Mouse (Mus musculus) natural killer cell, adult 2 months (primary cell): ENCODE data around the gene Tgm2.
A peak's percentile ranks its signal among the peaks of the same experiment; 100 is the strongest.

Experiments
- DNase-seq, 2 experiments: peaks; one replicate each; pipeline ENCODE4 v3.0.0; 2022; ENCODE audit warnings: low spot score in 2 of 2

The Tgm2 gene

DNA sequence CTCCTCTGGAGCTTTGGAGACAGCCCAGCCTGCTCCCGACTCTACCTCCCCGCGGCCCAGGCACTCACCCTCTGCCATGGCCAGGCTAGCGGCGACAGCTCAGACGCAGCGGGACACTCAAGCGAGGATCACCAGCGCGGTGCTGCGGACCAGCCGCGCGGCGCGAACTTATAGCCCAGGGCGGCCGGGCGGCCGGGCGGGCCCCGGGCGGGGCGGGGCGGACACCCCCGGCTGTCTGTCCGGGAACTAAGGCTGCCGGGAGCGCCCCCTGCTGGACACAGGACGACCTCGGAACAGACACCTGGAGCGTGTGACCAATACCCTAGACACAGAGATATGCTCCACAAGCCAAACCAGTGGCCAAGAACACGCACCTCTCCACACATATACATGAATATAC lies at the start of gene Tgm2:
Gene Tgm2 (minus strand): TSS at position 214 of the 400 bp plus-strand sequence.
- DNase-seq, result peak; percentile 67 to 84

DNA sequence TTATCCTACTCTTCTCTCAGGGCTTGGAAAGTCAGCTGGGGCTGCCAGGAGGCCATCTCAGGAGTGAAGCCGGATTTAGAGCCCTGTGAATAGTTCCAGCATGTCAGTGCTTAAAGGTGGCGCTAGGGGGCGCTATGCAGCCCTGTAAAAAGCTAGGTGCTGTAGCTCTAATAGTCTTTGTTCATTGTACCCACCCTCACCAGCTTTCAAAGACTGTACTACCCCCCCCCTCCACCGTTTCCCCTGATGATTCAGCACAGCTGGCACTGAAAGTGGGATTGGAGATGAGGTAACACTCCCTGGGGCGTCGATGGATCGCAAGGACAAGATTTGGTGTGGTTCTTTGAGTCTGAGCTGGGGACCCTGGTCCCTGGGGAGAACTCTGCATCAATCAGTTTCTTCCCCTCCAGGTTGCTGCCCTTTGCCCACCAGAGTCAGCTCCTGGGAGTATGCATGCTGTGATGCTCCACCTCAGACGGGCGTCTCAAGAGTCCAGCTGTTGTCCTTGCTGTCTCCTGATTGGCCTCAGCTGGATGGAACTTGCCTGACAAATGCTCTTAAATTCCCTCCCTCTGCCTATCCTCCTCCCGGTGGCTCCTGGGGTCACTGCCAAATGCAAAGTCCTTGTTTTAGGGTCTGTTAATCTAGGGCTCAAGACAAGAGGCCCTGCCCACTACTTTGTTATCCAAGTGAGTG lies 48.9 kb upstream of the Tgm2 start:
- peak in 1 of 2 experiments; percentile 32 for DNase-seq

DNA sequence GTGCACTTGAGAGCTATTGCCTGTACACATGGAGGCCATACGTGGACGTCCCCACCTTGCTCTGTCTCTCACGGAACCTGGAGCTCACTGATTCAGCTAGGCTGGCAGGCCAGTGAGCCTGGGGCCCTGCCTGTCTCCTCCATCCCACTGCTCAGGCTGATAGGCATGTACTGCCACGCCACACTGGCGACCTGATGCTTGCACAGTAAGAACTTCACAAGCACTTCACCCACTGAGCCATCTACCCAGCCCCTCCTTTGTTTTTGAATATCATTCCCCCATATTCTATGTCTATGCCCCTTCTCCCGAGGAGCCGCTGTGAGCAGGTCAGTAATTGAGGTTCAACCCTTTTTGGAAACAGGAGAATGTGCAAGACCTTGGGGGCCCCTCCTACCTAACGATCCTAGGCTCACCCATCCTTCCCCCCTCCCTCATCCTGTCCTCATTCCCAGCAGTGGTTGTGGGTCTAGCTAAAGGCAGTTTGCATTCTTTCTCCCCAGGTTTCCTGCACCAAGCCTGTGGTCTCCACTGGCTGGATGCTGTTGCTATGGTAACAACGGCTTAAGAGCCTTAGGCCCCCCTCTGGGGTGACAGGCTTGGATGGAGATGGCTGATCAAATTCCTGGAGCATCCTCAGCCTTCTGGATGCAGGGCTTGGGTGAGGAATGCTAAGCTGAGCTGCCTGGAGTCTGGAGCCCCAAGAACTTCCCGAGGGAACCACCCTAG lies 47.5 kb upstream of the Tgm2 start:
- DNase-seq, result no peak

DNA sequence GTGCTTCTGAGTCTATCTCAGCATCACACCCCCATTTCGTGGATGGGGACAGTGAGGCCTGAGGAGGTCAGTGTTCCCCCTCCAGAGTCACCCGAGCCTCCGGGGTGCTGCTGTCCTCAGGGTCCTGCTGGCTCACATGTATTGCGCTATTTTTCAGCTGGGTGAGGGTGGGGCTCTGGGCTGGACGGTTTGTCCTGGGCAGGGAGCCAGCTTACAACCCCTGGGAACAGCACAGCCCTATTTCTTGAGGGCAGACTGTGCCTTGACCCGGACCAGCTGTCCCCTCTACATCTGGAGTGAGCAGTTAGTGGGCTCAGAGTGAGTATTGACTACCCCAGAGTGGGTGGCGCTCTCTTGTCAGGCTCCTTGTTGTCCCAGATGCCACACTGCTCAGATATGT lies 44.9 kb upstream of the Tgm2 start:
- DNase-seq, result no peak

DNA sequence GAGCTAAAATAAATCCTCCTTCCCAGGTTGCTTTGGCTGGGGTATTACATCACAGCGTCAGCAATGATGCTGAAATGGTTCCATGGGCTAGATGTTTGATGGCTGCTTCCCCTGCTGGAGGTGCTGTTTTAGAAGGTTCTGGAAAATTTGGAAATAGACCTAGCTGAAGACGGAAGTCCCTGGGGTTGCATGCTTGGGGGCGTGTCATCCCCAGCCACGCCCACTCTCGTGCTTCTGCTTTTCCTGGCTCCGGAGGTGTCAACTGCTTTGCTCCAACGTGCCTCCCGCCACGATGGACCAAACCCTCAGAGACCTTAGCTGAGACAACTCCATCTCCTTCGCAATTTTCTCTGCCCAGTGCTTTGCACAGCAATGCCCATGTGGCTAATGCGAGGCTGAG lies 43.2 kb upstream of the Tgm2 start:
- no peak for DNase-seq

DNA sequence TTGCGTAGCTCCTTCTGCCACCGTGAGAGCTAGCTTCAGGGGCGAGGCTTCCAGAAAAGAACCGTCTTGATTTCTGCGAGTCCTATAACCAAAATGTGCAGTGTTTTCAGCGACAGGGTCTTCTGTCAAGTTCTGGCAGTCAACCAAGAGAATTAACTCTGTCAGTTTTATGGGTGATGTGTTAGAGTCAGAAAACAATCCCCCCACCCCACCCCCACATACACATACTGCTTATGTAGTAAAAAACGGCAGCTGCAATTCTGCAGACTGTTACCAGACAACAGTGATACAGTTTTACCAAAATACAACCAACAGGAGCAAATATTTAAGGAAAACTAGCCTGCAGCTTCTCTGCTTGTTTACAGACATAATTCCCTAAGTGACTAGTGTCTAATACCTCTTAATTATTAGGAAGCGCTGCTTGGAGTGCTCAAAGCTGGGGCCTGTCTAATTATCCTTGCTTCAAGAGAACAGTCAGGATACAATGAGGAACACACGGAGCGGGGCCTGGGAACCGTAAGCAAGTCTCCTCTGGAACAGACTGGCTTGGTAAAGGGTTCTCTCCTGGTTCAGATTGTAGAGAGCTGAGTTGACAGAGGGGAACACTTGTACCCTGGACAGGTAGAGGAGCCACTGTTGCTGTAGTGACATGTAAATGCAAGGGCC lies 40.1 kb upstream of the Tgm2 start:
- no peak for DNase-seq

DNA sequence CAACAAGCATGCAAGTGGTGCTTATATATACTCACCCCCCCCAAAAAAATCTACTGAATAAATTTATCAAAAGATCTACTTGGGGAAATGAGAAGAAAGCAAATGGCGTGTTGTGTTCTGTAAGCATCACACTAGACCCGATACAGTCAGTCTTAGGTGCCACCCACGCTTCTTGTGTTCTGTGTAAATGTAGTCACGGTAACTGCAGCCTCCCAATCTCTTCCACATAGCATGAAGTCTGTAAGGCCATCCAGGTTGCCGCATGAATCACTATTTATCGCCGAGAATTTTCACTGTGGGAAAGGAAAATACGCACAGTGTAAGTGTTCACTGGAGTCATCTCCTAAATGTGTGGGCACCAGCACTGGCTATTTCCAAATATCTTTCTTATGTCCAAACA lies 37.0 kb upstream of the Tgm2 start:
- DNase-seq, result no peak

DNA sequence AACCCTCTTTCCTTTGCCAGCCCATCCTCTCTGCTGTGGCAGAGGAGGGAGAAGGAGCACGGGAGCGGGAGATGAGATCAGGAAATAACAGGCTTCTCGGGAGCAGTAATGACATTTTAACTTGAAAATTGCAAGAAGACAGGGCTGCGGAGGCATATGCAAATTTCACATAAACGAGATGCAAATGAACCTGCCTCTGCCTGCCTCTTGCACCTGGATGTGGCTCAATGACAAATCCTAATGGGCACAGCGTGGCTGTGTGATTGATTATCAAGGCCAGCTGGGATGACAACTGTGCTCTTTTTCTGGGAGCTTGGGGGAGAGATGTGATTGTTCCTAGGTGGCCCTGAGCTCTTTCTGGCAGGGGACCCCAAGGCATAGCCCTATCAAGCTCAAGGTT lies 35.7 kb upstream of the Tgm2 start:
- no peak for DNase-seq

DNA sequence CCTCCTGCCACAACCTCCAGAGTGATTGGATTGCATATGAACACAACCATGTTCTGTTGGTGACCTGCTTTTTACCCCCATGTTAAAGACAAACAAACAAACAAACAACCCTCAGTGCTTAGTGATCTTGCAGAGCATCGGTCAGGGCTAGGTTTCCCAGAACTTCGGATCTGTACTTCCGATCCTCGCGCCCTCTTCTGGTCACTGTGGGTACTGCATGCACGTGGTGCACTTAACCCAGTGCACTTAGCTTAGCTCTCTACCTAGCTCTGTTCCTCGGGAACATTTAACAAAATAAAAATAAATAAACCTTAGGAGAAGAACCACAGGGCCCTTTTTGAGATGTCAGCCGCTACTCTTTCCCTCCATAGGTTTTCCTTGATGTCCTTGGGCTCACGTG lies 34.6 kb upstream of the Tgm2 start:
- DNase-seq, result peak in 1 of 2 experiments; percentile 53

DNA sequence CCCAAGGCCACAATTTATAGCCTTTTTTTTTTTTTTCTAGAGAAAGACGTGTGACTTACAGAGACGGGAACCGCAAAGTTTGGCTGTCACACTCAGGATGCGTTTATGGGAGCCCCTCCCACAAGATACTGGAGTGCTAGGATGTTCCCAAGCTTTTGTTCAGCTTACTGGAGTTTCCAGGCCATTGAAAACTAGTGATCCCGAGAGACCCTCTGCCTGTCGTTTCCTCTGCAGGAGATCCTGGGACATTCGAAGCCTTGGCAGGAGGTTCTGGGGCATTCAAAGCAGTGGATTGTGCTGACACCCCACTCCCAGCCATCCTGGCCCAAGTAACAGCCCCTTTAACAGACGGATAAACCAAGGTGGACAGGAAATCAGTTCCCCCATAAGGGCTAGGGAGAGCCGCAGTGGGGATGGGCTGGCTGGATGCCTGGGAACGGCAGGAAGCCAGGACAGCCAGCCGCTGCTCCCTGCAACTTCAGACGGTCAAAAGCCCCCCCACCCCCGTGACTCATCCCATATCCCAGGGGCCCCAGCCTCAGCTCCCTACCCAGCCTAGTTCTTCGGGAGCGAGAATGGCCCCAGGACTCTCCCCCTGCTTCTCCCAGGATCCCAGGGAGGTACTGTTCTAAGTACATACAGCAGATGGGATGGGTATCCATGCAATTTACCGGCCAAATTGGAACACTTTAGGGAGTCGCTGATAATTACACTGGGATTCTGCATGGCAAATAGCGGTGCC lies 33.3 kb upstream of the Tgm2 start:
- DNase-seq, result no peak

DNA sequence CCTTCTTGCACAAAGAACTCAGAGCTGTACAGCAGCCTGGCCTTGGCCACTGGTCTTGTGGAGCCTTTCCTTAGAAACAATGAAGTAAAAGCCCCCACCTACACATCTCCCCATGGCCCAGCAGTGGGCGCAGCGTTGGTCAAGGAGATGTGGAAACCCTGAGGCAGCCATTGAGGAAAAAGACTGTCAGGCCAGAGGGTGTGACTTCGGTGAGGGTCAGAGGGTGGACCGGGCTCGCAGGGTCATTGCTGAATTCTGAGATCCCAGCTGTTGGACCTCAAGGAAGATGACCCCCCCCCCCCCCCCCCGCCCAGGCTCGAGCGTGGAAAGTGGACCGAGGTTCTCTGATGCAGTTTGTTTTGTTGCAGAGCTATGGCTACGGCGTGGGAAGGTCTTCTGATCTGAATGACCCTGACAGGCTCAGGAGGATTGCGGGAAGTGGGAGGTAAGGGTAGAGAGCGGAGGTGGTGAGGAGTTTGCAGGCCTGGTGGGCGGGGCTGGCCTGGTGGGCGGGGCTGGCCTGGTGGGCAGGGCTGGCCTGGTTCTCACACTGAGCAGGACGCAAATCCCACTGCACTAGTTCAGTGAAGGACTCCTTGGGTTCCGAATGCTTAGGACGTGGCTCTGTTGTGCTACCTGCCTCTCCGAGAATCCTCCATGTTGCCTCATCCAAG lies 32.6 kb upstream of the Tgm2 start:
- DNase-seq, result peak; percentile 29 to 64

DNA sequence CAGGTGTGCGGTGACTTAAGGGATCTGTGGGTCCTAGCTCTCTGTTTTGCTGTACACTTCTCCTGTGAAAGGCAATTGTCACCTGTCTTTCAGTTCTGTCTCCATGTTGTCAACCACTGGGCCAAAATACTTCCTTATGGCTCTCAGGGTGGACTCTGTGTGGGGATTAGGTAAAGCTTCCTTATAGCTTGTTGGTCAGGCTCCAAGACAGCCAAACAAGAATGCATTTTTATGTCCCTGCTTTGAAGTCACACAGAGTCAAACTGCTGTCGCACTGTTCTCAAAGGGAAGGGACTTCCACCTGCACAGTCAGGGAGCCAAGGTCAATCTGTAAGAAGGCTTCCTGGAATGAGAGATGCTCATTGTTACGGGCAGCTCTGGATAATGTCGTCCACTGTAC lies 31.9 kb upstream of the Tgm2 start:
- no peak for DNase-seq

DNA sequence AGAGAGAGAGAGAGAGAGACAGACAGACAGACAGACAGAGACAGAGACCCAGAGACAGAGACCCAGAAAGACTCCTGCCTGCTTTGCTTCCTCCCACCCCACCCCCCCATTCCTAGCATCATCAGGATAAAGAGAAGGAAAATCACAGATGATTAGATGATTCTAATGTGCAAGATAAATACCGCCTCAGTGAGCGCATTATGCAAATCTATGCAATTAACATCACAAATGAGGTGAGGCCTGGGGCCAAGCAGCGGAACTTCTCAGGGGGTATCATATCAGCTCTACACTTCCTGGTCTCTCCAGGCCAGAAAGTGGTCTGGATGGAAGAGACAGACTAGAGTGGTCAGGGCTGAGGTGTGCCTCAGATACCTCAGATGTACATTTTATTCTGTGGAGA lies 31.3 kb upstream of the Tgm2 start:
- DNase-seq, result no peak

DNA sequence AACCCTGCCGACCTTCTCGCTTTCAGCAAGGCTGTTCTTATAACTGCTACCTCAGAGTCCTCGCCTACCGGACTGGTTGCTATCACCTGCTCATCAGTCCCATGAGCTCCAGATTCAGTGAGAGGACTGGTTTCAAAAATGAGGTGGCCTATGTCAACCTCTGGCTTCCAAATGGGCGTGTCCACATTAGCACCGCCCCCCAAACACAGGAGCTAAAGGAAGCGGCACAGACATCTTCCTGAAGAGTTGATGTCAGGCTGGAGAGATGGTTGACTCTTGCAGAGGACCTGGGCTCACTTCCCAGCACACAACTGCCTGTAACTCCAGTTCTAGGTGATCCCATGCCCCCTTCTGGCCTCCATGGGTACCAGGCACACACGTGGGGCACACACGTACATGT lies 30.5 kb upstream of the Tgm2 start:
- DNase-seq, result no peak

DNA sequence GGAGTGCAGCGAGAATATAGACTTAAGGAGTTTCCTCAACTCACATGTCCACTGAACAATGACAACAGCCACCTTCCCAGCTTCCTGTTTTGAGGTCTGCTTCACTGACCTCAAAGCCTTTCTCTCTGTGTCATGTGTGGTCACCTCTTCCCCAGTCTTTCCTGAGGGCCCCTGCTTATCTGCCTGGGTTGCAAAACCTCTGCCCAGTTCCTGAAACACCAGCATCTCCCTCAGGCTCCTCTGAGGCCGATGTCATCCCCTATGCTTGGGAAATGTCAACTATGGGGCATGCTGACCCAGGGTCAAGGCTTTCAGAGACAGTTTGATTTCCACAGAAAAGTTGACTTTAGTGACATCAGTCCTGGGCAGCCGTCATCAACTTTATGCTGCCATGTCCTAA lies 29.2 kb upstream of the Tgm2 start:
- peak; percentile 37 to 45 for DNase-seq

DNA sequence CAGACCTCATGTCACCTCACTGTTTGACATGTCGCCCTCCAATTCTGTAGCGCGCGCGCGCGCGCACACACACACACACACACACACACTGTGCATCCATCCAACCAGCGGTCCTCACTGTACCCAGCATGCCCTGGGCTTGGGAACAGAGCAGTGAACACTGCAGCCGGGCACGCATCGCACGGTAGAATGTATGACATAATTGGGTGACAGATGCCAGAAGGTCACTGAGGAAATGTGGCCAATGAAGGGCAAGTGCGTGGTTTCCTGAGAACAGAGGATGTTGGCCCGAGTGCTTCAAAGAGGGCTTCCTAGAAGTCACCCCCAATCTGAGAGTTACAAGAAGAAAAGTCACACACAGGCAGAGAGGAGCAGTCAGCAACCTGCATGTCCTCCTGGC lies 28.7 kb upstream of the Tgm2 start:
- peak; percentile 43 for DNase-seq

DNA sequence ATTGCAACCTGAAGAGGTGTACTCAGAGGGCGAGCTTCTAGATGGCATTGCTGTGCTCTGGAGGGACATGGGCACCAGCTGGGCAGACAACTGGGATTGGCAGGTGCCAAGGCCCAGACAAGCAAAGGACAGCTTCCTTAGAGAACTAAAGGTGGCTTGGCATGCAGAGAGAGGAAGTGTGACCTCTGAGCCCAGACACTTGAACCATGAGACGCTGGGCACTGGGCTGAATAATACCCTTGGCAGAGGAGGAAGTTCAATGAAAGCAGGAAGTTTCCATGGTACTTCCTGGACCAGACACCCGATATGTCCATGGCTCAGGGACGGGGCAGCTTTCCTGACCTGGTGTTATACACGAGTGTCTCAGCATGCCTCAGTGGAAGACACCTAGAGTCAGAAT lies 28.2 kb upstream of the Tgm2 start:
- peak in 1 of 2 experiments; percentile 16 for DNase-seq

DNA sequence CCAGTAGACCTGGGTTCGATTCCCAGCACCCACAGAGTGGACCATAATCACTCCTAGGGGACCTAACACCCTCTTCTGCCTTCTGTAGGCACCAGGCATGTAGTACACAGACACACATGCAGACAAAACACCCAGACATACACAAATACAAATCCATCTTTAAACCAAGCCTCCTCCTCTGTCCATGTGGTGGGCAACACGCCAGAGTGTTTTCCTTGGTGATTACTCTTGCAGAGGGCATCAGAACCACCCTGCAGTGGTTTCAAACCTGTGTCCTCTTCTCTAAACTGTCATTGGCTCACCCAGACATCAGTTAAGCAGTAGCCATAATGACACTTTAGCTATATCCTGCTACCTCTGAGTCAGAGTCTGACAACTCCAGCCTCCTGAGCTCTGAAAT lies 24.2 kb upstream of the Tgm2 start:
- DNase-seq, result no peak

DNA sequence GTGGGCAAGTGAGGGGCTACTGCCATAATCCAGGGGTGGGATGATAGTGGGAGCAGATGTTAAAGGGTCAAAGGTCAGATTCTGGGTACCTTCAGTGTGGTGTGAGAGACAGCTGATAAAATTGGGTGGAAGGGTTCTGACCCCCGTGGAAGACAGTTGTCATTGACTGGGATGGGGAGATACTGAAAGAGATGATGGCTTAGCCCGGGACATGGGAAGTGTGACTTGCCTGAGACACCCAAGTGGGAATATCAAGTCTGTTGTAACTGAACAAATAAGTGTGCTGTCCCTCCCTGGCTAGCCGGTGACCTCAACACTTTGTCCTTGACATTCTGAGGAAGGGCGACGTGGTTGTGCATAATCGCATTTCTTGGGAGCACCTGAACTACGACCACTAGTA lies 23.5 kb upstream of the Tgm2 start:
- no peak for DNase-seq

DNA sequence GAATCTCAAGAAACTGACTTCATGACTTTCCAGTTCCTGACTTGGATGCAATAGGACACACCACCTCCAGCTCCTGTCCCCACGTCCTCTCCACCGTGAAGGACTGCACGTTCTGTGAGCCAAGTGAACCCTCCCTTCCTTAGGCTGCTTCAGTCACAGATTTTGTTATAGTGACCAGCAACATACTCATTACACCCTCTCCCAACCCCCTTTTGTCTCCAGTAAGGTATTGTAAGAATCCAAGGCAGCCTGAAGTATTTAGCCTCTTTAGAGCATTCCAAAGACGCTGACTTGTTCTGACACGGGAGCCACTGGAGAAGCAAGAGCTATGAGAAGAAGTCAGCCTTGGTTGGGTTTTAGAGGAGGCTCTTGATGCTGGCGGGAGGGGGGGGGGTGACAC lies 23.1 kb upstream of the Tgm2 start:
- DNase-seq, result no peak

DNA sequence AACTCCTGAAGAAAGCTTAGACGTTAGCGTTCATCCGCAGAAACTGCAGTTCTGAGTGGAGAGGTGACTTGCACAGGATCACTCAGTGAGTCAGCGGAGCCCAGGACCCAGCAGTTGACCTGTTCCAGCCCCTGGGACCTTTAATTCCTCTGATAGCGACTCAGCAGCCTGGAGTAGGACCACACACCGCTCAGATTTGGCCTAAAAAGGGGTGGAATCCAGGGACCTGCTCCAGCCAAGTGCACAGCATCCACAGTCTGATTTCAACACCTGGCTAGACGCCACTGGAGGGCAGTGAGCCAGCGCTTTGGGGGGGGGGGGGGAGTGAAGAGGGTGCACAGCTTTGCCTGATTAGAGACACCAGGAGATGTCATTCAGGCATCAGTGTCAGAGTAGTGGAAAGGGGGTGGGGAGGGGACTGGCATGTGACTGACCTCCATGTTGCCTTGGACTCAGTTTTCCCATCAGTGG lies 22.5 kb upstream of the Tgm2 start:
- DNase-seq, result no peak
